Mouse (Mus musculus) central nervous system, embryonic 11.5 days (tissue): ENCODE data around the gene A4galt. TPM values are rescaled to one million over a fixed set of nuclear protein-coding genes. Genes with fewer than 3 reads are reported as not detected.

Experiments
- polyA plus RNA-seq: library from polyadenylated mRNA; depleted of rRNA; stranded (reverse); fragments of >200 nt; gene quantifications from 2 replicates; pipeline ENCODE4 v1.2.3, GENCODE M21; 2012; rRNA removed

The A4galt gene
- 0.73 and 1.2 TPM in 2 replicates for polyA plus RNA-seq

GRCm38 (mm10) chr15:83251176-83252004 is at the start of gene A4galt:
Gene A4galt (minus strand): TSS chr15:83251774.

Other genes with a start within 250 kb of the A4galt start
- 2.3 and 2.9 TPM in 2 replicates for gene Nfam1, start 218.5 kb downstream of the A4galt start, polyA plus RNA-seq
- 22.8 and 27.2 TPM in 2 replicates for gene Serhl, start 162.3 kb downstream of the A4galt start, polyA plus RNA-seq
- 71.7 and 86.4 TPM in 2 replicates for gene Rrp7a, start 129.0 kb downstream of the A4galt start, polyA plus RNA-seq
- 93.2 and 107 TPM in 2 replicates for gene Poldip3, start 102.4 kb downstream of the A4galt start, polyA plus RNA-seq
- 79.8 and 125 TPM in 2 replicates for gene Cyb5r3, start 79.2 kb downstream of the A4galt start, polyA plus RNA-seq
- 21.1 and 24.9 TPM in 2 replicates for gene Arfgap3, start 98.5 kb upstream of the A4galt start, polyA plus RNA-seq
- 43.7 and 61.4 TPM in 2 replicates for gene Pacsin2, start 212.8 kb upstream of the A4galt start, polyA plus RNA-seq